Mouse (Mus musculus): ENCODE data around the gene Tomm20.

- no peak for TF ChIP-seq REST (IDR thresholded peaks at IDR 0.05; ENCODE audit: insufficient read depth, insufficient read length)
- no peak for TF ChIP-seq POLR2A (IDR thresholded peaks at IDR 0.05; ENCODE audit: insufficient read length, low read depth)
- no peak for TF ChIP-seq E2F4 (IDR thresholded peaks at IDR 0.05; ENCODE audit: insufficient read depth)
- no peak for TF ChIP-seq CEBPB (IDR thresholded peaks at IDR 0.05; ENCODE audit: insufficient read depth, poor library complexity, severe bottlenecking)
- TF ChIP-seq MYOG (IDR thresholded peaks at IDR 0.05; ENCODE audit: control insufficient read depth in 1 of 3, insufficient read depth in 1 of 3, insufficient read length in 2 of 3, low read depth in 2 of 3): no peak
- no peak for TF ChIP-seq USF1 (IDR thresholded peaks at IDR 0.05; ENCODE audit: low read depth)
- no peak for TF ChIP-seq MAX (IDR thresholded peaks at IDR 0.05; ENCODE audit: low read depth)
Observed at GRCm38 (mm10) chr8:126929607-126930161, 16.0 kb downstream of the Tomm20 start.

All from myocyte (in vitro differentiated cells).